Mouse (Mus musculus) forelimb bud, embryonic 11.5 days (tissue): Measurements from ENCODE around the gene Rgs7bp.

ENCODE experiments used
- DNase-seq: peaks from one replicate; pipeline ENCODE4 v3.0.0-alpha.2; 2012; ENCODE audit warnings: low read depth, low spot score

Gene Rgs7bp

DNA sequence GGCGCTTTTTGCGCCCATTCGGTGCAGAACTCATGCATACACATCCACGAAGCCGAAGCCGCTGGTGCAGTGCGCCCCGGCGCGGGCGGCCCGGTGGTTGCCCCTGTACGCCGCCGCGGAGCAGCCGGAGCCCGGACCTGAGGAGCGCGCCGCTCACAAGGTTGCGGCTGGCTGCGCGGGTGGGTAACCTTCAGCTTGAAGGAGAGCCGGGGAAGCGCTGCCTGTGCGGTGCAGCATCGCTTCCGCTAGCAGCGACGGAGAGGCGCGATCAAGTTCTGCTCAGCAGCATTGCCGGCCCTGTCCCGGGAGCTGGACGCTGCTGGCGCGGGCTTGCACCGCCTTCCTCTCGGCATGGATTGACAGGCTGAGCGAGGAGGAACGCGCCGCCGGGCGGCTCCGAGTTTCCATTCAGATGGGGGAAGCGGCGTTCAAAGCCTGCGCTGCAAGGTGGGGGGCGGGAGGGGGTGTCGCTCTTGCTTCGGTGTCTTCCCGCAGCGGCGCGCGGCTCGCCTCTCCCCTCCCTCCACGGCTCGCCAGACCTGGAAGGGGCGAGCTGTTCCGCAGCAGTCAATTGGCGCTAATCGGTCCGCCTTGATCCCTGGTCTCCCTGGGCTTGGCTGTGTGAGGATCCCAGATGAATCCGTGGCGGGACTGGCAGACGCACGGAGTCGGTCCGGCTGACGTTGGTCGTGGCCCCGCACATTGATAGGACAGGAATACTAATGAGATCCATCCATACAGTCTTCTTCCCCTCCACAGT lies at the start of gene Rgs7bp:
Gene Rgs7bp (minus strand): TSS at position 750 of the 760 bp plus-strand sequence.
- peak; percentile 58 for DNase-seq

GRCm38 (mm10) chr13:105104385-105104784 lies 49.7 kb upstream of the Rgs7bp start:
- DNase-seq: no peak

DNA sequence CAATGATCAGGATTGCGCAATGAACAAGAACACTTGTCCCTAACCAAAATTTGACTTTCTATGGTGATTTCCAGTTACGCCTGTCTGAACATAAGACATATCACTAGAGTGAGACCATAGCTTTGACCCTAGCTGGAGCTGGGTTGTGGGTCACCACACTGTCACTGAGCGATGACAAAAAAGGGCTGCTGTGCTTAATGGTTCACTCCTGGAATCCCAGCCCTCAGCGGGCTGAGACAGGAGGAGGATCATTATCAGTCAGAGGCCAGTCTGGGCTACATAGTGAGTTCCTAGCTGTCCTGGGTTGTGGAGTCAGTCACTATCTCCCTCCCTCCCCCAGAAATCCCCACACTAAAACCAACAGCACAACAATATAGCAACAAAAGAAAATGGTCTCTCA lies 46.0 kb upstream of the Rgs7bp start:
- no peak for DNase-seq

GRCm38 (mm10) chr13:105096316-105096715 lies 41.6 kb upstream of the Rgs7bp start:
- no peak for DNase-seq

- DNase-seq: no peak
Observed at GRCm38 (mm10) chr13:105089276-105089675, 34.5 kb upstream of the Rgs7bp start.

DNA sequence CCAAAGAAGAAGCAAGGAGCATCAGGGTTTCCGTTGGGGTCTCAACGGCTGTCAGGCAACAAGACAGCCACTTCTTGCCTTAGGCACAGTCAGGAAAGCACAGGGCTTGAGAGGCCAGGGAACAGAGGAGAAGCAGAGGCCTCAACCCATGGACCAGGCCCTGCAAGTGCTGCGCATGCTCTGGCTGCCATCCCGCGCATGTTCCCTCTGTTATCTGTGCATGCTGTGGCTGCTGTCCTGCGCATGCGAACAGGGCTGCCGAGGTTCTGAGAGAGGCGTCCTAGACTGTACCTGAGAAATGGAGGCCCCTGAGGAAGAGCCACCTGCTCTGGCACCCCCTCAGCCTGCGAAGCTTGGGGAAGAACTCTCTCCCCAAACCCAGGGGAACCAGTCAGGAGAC lies 27.1 kb upstream of the Rgs7bp start, which contains the start of gene 4933425L06Rik:
Gene 4933425L06Rik (plus strand): TSS at position 261 of the 400 bp plus-strand sequence.
- DNase-seq: no peak

GRCm38 (mm10) chr13:105066890-105067845 lies 12.4 kb upstream of the Rgs7bp start:
- no peak for DNase-seq

- DNase-seq: no peak
Observed at GRCm38 (mm10) chr13:105066119-105066518, 11.4 kb upstream of the Rgs7bp start.

DNA sequence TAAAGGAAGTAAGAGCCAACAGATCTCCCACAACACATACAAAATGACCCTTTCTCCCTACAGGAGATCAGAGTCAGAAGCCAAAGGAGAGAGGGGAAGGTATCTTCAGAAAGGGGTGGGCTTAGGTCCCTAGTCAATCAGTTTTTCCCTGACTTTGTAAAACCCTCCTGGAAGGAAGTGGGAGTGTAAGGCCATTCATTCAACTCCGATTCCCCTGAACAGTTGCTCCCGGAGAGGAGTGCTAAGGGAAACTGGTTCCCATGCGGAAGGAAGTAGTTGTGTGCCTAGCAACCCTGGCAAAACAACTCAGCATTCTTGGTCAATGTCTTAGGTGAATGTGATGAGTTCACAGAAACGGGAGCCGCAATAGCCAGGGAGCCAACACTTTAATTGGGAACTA lies 644 bp upstream of the Rgs7bp start:
- peak; percentile 36 for DNase-seq

GRCm38 (mm10) chr13:105054941-105055309 lies 195 bp upstream of the Rgs7bp start:
- DNase-seq: no peak

- DNase-seq: no peak
Observed at GRCm38 (mm10) chr13:105053618-105054017, 1.1 kb downstream of the Rgs7bp start.

- DNase-seq: no peak
Observed at GRCm38 (mm10) chr13:105051432-105051831, 3.3 kb downstream of the Rgs7bp start.

- DNase-seq: no peak
Observed at GRCm38 (mm10) chr13:105048662-105049061, 6.1 kb downstream of the Rgs7bp start.

DNA sequence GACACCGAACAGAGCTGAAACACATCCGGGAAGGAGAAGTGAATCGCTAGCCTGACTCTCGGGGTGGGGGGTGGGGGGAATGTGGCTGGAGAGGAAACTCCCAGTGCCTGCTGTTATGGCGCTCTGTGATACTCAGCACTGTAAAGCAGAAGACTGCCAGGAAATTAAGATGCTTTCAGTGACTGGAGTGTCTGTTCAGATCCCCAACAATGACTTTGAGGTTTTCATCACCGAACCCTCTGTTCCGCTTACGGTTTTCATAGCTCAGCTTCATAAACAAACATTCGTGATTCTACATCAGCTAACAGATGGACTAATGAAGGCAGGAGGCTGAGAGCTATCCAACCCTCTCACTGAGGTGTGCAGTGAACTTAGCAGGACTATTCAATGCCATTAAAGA lies 7.4 kb downstream of the Rgs7bp start:
- no peak for DNase-seq

DNA sequence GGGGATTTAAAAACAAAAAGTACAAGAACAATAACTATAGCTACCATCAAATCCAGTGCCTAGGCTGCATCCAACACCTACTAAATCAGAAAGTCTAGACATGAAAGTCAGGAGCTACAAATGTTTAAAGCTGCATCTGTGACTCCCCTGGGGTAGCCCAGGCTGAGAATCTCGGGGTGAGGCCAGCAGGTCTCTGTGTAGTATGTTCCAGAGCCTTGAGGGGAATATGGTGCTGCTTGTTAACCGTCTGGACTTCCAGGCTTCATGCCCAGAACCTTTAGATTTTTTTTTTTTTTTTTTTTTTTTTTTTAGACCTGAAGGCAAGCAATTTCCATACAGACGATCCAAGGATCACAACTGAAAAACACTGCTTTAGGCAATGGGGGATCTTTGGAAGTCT lies 10.8 kb downstream of the Rgs7bp start:
- DNase-seq: no peak

DNA sequence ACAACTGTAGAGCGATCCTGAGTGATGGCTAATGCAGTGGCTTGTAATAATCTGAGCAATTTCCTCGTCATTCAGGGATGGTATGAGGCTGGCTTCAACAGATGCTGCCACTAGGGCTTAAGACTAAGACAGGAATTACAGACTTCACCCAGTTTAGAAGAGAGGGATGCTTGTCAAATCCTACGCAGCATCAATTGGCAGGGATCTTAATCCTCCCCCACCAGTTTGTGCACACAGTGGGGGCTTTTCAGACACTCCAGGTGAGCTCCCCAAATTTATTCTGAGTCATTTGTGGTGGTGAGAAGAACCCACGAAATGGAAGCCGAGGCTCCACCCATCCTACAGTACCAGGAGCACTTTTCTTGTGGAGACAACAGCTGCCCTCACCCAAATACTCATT lies 16.4 kb downstream of the Rgs7bp start:
- DNase-seq: no peak

DNA sequence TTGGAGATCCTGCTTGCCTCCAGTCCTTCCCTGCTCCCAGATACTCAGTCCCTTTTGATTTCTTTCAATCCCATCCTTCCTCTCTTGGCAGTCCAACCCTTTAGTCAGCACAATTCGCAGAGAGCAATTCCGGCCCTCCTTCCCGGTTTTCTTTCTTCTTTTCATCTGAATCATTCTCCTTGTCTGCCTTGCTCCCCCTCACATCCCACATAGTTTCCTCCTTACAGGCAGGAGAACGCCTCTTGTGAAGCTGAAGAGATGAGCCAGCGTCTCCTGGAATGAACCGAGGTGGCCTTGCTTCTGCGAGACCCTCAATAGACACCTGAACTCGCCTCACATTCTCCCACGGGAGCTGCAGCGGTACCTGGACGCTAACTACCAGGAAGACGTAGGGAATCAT lies 16.9 kb downstream of the Rgs7bp start:
- no peak for DNase-seq

GRCm38 (mm10) chr13:105031882-105032281 lies 22.8 kb downstream of the Rgs7bp start:
- no peak for DNase-seq

GRCm38 (mm10) chr13:105028276-105028675 lies 26.5 kb downstream of the Rgs7bp start:
- DNase-seq: no peak

- DNase-seq: no peak
Observed at GRCm38 (mm10) chr13:105016577-105016976, 38.2 kb downstream of the Rgs7bp start.

- DNase-seq: no peak
Observed at GRCm38 (mm10) chr13:105015710-105016404, 38.9 kb downstream of the Rgs7bp start.

DNA sequence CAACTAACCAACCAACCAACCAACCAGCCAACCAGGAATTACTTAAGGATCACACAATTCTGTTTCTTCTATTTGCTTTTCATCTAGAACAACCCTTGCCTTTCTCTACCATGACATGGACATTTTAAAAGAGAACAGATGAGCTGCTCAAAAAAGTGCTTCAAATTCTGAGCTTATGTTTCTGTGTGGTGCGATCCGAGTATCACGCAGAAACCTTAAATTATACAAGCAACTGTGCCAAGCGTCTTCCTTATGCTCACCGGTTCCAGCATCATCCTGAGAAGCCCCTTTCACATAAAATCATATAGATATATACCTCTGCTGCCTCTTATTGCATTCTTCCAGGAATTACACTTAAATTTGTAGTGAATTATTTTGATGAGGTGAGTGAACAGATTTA lies 43.4 kb downstream of the Rgs7bp start:
- DNase-seq: no peak
